Mouse (Mus musculus) ES-E14 (cell line): Measurements from ENCODE around the gene Lbx2. TPM values are rescaled to one million over a fixed set of nuclear protein-coding genes. Genes with fewer than 3 reads are reported as not detected.

Experiments
- DNase-seq: peaks from one replicate; pipeline ENCODE4 v3.0.0-alpha.2; 2013; ENCODE audit warnings: low read depth, low spot score
- H3K27ac ChIP-seq: 2 replicates; pipeline ENCODE4 v1.5.1; 2012; ENCODE audit warnings: low read depth, mild to moderate bottlenecking, low read length, moderate library complexity, mixed read lengths; ENCODE audit not compliant: poor library complexity, insufficient read depth, severe bottlenecking
- H3K36me3 ChIP-seq: 2 replicates; pipeline ENCODE4 v1.6.1; 2012; ENCODE audit warnings: mild to moderate bottlenecking, low read length, moderate library complexity, mixed read lengths; ENCODE audit not compliant: control insufficient read depth, poor library complexity, insufficient read depth, severe bottlenecking
- H3K4me1 ChIP-seq, 2 experiments: fragments of 150-350 bp in 1 of 2; sonication (generic) in 1 of 2; 2 replicates each; pipeline ENCODE4 v1.6.1; 2012; ENCODE audit warnings: low read length in 2 of 2, mild to moderate bottlenecking in 1 of 2, mixed read lengths in 1 of 2; ENCODE audit not compliant: control insufficient read depth in 2 of 2, insufficient read depth in 2 of 2, poor library complexity in 1 of 2
- H3K4me3 ChIP-seq, 2 experiments: fragments of 150-350 bp in 1 of 2; sonication (generic) in 1 of 2; 2 replicates each; pipeline ENCODE4 v1.5.1; 2012; ENCODE audit warnings: low read length in 2 of 2, low read depth in 1 of 2, mild to moderate bottlenecking in 1 of 2, mixed read lengths in 1 of 2; ENCODE audit not compliant: insufficient read depth in 1 of 2, poor library complexity in 1 of 2, severe bottlenecking in 1 of 2
- H3K9ac ChIP-seq: 2 replicates; pipeline ENCODE4 v1.6.1; 2012; ENCODE audit warnings: low read depth, mild to moderate bottlenecking, low read length, mixed read lengths; ENCODE audit not compliant: poor library complexity, insufficient read depth, severe bottlenecking
- H3K9me3 ChIP-seq: fragments of 150-350 bp; sonication (generic); 2 replicates; pipeline ENCODE4 v1.6.1; 2012; ENCODE audit warnings: low read depth, mild to moderate bottlenecking, low read length; ENCODE audit not compliant: control insufficient read depth, insufficient read depth
- CHD2 ChIP-seq: IDR thresholded peaks from 2 replicates; pipeline ENCODE4 v1.6.1; 2014; ENCODE audit warnings: mild to moderate bottlenecking, low read depth, low read length, inconsistent platforms
- HCFC1 ChIP-seq: IDR thresholded peaks from 2 replicates; pipeline ENCODE4 v1.6.1; 2012; ENCODE audit warnings: low read length, inconsistent platforms, borderline replicate concordance; ENCODE audit not compliant: insufficient read depth
- MAFK ChIP-seq: IDR thresholded peaks from 2 replicates; pipeline ENCODE4 v1.6.1; 2014; ENCODE audit warnings: mild to moderate bottlenecking, low read depth, low read length, inconsistent platforms; ENCODE audit not compliant: insufficient read depth
- ZC3H11A ChIP-seq: IDR thresholded peaks from 2 replicates; pipeline ENCODE4 v1.6.1; 2012; ENCODE audit warnings: low read depth, mild to moderate bottlenecking, inconsistent platforms, low read length, borderline replicate concordance
- ZNF384 ChIP-seq: IDR thresholded peaks from 2 replicates; pipeline ENCODE4 v1.6.1; 2012; ENCODE audit warnings: low read depth, low read length, inconsistent platforms
- in situ Hi-C, 2 experiments: fragments of 600-800 bp; cut with MboI; formaldehyde crosslinking; loops; one replicate each; pipeline ENCODE4 v1.15.1; 2025; ENCODE audit warnings: low sequenced_read_pairs in 2 of 2, inconsistent platforms in 1 of 2; ENCODE audit not compliant: unreplicated experiment in 2 of 2
- total RNA-seq: library from RNA; depleted of rRNA; stranded (reverse); fragments of 300-350 nt; gene quantifications from 2 replicates; pipeline ENCODE4 v1.2.3, GENCODE M21; 2012; rRNA removed

The Lbx2 gene
- total RNA-seq, 1 experiment, result 0.62 TPM

DNA sequence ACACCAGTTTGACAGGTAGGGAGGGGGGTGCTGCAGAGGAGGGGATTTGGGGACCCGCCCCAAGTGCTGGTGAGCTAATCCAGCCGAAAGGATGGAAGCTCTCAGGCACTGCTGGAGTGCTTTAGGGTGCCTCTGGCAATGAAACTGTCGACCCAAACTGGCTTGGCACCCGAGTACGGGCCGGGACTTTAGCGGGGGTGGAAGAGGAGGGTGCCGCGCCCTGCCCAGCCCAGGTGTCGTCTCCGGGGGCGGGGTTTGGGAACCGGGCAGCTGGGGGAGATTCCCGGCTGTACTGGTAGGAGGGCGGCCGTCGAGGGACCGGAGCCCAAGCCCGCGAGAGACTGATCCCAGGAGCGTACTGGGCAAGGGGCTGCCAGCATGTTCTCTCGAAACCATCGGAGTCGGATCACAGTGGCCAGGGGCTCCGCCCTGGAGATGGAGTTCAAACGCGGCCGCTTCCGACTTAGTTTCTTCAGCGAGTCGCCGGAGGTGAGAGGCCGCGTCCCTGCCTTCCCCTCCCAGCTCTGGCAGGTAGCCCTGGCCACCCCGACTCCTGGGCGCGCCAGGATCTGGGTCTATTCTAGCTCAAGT, 49.5 kb downstream of the Lbx2 start:
- Histone ChIP-seq H3K9me3 (no peaks in the 10 kb centered on the region), H3K4me3 (peak overlapping the region; percentile 26 to 54; a peak in 3 of 4 replicates), H3K27ac (no peak overlapping the region), H3K36me3 (no peaks in the 10 kb centered on the region), H3K9ac (no peak overlapping the region), H3K4me1 (peaks cover 3 to 10% of the 10 kb centered on the region in 2 experiments; a peak in 2 of 4 replicates)
- in situ Hi-C loops, result no loop called here
- no peak for TF ChIP-seq MAFK
- TF ChIP-seq CHD2, result no peak
- TF ChIP-seq HCFC1, result no peak
- TF ChIP-seq ZNF384, result no peak
- TF ChIP-seq ZC3H11A, result no peak
- DNase-seq, result no peak

DNA sequence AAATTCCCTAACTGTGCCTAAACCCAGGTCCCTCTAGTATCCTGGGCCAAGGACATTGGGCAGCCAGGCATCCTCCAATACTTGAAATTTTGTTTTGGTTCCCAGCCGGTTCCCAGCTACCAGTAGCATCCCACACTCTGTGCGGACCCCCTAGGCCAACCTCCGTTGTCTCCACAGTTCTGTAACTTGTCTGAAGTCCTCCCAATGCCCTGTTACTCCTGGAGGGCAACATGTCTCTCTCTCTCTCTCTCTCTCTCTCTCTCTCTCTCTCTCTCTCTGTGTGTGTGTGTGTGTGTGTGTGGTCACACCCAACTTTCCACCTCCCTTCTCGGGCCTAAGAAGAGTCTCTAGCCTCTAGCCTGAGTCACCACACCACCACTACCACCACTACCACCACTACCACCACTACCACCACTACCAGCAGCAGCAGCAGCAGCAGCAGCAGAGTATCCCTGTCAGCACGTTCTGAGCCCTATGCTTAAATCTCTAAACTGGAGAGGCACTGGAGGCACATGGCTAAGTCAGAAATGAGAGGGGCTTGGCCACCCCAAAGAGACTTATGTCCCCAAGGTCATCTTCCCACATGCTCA, 50.2 kb downstream of the Lbx2 start:
- Histone ChIP-seq H3K4me3 (peak overlapping the region in 1 of 2 experiments; percentile 69; a peak in 1 of 4 replicates), H3K4me1 (peaks cover 3 to 10% of the 10 kb centered on the region in 2 experiments; a peak in 2 of 4 replicates), H3K9ac (no peak overlapping the region), H3K27ac (no peak overlapping the region), H3K9me3 (no peaks in the 10 kb centered on the region), H3K36me3 (no peaks in the 10 kb centered on the region)
- DNase-seq, result no peak
- TF ChIP-seq MAFK (no peak), CHD2 (no peak), HCFC1 (no peak), ZC3H11A (no peak), ZNF384 (no peak)
- in situ Hi-C loops, result no loop called here

DNA sequence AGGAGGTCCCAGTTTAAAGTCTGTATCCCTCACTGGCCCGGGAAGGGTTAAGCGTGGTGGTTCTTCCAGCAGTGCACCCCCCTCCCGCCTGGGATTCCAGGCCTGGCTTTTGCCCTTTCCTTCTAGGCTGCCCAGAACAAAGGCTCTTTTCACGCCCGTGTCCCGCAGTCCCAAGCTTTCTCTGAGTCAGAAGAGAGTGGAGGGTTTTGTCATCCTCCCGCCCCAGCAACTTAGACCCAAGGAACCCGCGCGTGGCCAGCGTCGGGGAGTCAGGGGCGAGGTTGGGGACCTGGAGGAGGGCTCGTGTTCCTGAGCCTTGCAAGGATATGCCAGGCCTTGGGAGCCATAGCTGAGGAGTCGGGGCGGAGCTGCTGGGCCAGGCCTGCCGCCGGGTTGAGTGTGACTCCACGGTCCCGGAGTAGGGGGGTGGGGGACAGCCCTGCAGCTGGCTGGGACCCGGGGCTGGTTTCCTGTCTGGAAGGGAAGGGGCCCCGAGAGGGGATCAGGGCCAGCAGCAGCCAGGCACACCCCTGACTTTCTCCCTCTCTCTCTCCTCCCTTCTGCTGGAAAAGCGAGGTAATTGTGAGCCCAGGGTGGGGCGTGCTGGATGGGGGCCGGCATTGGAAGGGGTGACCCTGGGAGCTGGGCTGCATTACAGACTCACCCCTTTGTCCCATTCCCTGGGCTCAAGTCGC, 50.9 kb downstream of the Lbx2 start:
- Histone ChIP-seq H3K9me3 (no peaks in the 10 kb centered on the region), H3K36me3 (no peaks in the 10 kb centered on the region), H3K9ac (peak overlapping the region; percentile 40), H3K4me3 (peak overlapping the region; percentile 51 to 69), H3K4me1 (peaks cover 3 to 10% of the 10 kb centered on the region in 2 experiments; a peak in 2 of 4 replicates), H3K27ac (no peak overlapping the region)
- TF ChIP-seq MAFK (no peak), HCFC1 (no peak), ZC3H11A (no peak), CHD2 (no peak), ZNF384 (no peak)
- DNase-seq, result no peak
- in situ Hi-C loops, result no loop called here

DNA sequence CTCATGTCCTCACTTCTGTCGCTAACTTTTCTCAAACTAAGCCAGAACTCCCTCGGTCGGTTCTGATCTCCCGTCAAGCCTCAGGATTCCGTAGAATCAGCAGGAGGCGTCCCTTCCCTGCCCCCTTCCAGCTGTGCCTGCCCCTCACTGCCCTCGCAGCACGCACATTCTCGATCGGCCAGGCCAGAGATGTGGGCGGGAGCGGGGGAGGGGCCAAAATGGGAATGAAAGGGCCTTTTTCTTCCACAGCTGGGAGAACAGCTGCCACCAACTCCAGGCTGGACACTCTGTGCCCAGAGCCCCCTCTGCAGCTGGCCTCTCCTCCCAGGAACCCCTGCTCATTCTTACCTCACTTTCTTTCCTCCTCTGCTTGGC, 51.4 kb downstream of the Lbx2 start:
- in situ Hi-C loops, result no loop called here
- peak overlapping the region; percentile 40 for H3K9ac ChIP-seq
- peaks cover 3 to 10% of the 10 kb centered on the region in 2 experiments; a peak in 2 of 4 replicates for H3K4me1 ChIP-seq
- H3K9me3 ChIP-seq, result no peaks in the 10 kb centered on the region
- no peak for DNase-seq
- H3K36me3 ChIP-seq, result no peaks in the 10 kb centered on the region
- no peak overlapping the region for H3K27ac ChIP-seq
- no peak for TF ChIP-seq ZNF384
- no peak for TF ChIP-seq ZC3H11A
- no peak for TF ChIP-seq HCFC1
- no peak for TF ChIP-seq CHD2
- no peak for TF ChIP-seq MAFK
- H3K4me3 ChIP-seq, result peak overlapping the region; percentile 51 to 69

Other genes starting within 250 kb of the Lbx2 start
- 2.3 and 3.5 TPM in 2 replicates for gene Sema4f, start 146.6 kb upstream of the Lbx2 start, total RNA-seq
- gene M1ap, start 139.5 kb upstream of the Lbx2 start, total RNA-seq, result 5.7 and 6.8 TPM in 2 replicates
- gene Dok1, start 52.9 kb upstream of the Lbx2 start, total RNA-seq, result 8.5 and 14.9 TPM in 2 replicates
- 2.3 and 3.4 TPM in 2 replicates for gene Loxl3, start 52.2 kb upstream of the Lbx2 start, total RNA-seq
- 152 and 242 TPM in 2 replicates for gene Aup1, start 31.8 kb upstream of the Lbx2 start, total RNA-seq
- 66.8 and 80.3 TPM in 2 replicates for gene Htra2, start 31.1 kb upstream of the Lbx2 start, total RNA-seq
- 3.7 and 5.6 TPM in 2 replicates for gene Dqx1, start 28.5 kb upstream of the Lbx2 start, total RNA-seq
- 0.58 TPM in 1 of 2 replicates, not detected in the other for gene Tlx2, start 16.1 kb upstream of the Lbx2 start, total RNA-seq
- 12.7 and 14.7 TPM in 2 replicates for gene Pcgf1, start 8.5 kb upstream of the Lbx2 start, total RNA-seq
- gene Ccdc142, start 15.2 kb downstream of the Lbx2 start, total RNA-seq, result 4.6 and 4.7 TPM in 2 replicates
- gene Gm42688, start 15.2 kb downstream of the Lbx2 start, total RNA-seq, result 1.3 and 1.8 TPM in 2 replicates
- gene Mrpl53, start 22.7 kb downstream of the Lbx2 start, total RNA-seq, result 50.5 and 53.9 TPM in 2 replicates
- 42.3 and 92.6 TPM in 2 replicates for gene Mogs, start 29.1 kb downstream of the Lbx2 start, total RNA-seq
- 47.5 and 63.8 TPM in 2 replicates for gene Wbp1, start 35.2 kb downstream of the Lbx2 start, total RNA-seq
- gene Ino80b, start 39.1 kb downstream of the Lbx2 start, total RNA-seq, result 19.2 and 21.2 TPM in 2 replicates
- 20.0 and 32.4 TPM in 2 replicates for gene Rtkn, start 49.1 kb downstream of the Lbx2 start, total RNA-seq
- gene Wdr54, start 70.0 kb downstream of the Lbx2 start, total RNA-seq, result 3.7 and 4.3 TPM in 2 replicates
- 0.31 and 0.53 TPM in 2 replicates for gene 1700003E16Rik, start 70.0 kb downstream of the Lbx2 start, total RNA-seq
- 40.6 and 41.7 TPM in 2 replicates for gene Dctn1, start 79.6 kb downstream of the Lbx2 start, total RNA-seq
- gene Slc4a5, start 133.5 kb downstream of the Lbx2 start, total RNA-seq, result 100 and 104 TPM in 2 replicates
- 73.0 and 80.4 TPM in 2 replicates for gene Mthfd2, start 239.5 kb downstream of the Lbx2 start, total RNA-seq
- gene Mob1a, start 239.6 kb downstream of the Lbx2 start, total RNA-seq, result 32.9 and 53.4 TPM in 2 replicates